Mouse (Mus musculus): Measurements from ENCODE around the gene Arl10.

GRCm38 (mm10) chr13:54560608-54561007, 14.2 kb upstream of the Arl10 start:
- TF ChIP-seq POLR2A (IDR thresholded peaks at IDR 0.05; ENCODE audit: control insufficient read depth in 1 of 2, insufficient read depth in 1 of 2, low read depth in 1 of 2, low read length in 2 of 2, poor library complexity in 1 of 2) (no peak), TBP (IDR thresholded peaks at IDR 0.05; ENCODE audit: low read depth, low read length) (no peak)
